8 mouse cellular contexts compared by ENCODE assay signal in the genomic region with DNA sequence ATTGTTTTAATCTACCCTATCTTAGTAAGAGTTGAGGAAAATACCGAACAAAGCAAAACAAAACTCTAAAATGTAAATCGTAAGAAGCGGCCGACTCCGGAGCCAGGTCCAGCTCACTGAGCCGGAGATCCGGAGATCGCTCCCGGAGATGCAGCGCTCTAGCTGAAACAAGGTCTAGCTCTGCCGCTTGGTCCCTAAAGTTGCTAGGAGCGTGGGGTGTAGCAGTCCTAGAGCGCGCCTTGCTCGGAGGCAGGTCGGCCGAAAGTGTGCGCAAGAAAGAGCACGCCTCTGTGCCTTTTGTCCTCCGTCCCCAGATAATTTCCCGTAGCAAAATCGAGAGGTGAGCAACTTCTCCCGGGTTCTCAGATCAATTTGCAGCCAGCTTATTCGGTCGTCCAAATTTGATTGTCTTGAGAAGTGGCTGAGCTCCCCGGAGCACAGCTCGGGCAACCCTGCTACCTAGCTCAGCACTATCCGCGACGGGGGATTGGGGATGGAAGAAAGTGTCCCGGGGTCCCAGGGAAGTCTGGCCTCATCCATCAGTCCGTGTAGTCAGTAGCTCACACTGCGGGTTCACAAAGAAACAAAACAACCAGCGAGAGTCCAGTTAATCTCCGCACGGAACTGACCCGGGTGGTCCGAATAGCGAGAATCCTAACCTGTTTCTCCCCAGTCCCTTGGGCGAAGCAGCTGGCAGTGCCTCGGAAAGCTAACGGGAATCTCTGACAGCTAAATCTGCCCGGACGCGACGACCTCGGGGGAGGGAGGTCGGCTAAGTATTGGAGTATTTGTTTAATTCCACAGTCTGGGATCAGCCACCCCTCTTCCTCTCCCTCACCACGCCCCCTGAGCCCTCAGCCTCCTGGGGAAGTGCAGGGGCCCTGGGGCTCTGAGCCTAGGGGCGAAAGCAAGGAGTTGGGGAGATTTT. TPM values are rescaled to one million over a fixed set of nuclear protein-coding genes. Genes with fewer than 3 reads are reported as not detected.
DNase-seq lines count a peak whose midpoint lies in the region; ATAC-seq and TF ChIP-seq lines count a peak whose summit lies in the region.

No protein-coding gene starts in this region.

- no peak for DNase-seq in kidney, adult 11 months
- peak; percentile 66 for DNase-seq in embryo, embryonic 11 days
- DNase-seq in hindbrain, postnatal 0 days (ENCODE audit: low spot score): no peak
- no peak for DNase-seq in frontal cortex, postnatal 14 days (ENCODE audit: low spot score in 2 of 2)
- DNase-seq in adrenal gland, postnatal 10 days: no peak
- DNase-seq in T-cell, adult 2 months (ENCODE audit: low spot score): no peak

- H3K9me3 ChIP-seq in kidney, embryonic 15.5 days (replicated peaks): no peaks in the 10 kb centered on the region
- H3K9me3 ChIP-seq in hindbrain, postnatal 0 days (ENCODE audit: low read length): no peaks in the 10 kb centered on the region
- no peaks in the 10 kb centered on the region for H3K9me3 ChIP-seq in neural tube, embryonic 12.5 days

- H3K27ac ChIP-seq in kidney, embryonic 15.5 days: no peak overlapping the region
- no peak overlapping the region for H3K27ac ChIP-seq in hindbrain, postnatal 0 days
- no peak overlapping the region for H3K27ac ChIP-seq in neural tube, embryonic 12.5 days

- peaks cover 14% of the 10 kb centered on the region for H3K4me1 ChIP-seq in kidney, embryonic 15.5 days
- no peaks in the 10 kb centered on the region for H3K4me1 ChIP-seq in hindbrain, postnatal 0 days (ENCODE audit: insufficient read depth, low read length)
- H3K4me1 ChIP-seq in neural tube, embryonic 12.5 days: no peaks in the 10 kb centered on the region

- no peaks in the 10 kb centered on the region for H3K36me3 ChIP-seq in kidney, embryonic 15.5 days
- no peaks in the 10 kb centered on the region for H3K36me3 ChIP-seq in hindbrain, postnatal 0 days (ENCODE audit: insufficient read depth, low read length)
- H3K36me3 ChIP-seq in neural tube, embryonic 12.5 days: no peaks in the 10 kb centered on the region

- H3K4me3 ChIP-seq in kidney, embryonic 15.5 days (replicated peaks): peak overlapping the region; percentile 27
- no peak overlapping the region for H3K4me3 ChIP-seq in hindbrain, postnatal 0 days (ENCODE audit: low read length)
- no peak overlapping the region for H3K4me3 ChIP-seq in neural tube, embryonic 12.5 days

- H3K27me3 ChIP-seq in kidney, embryonic 15.5 days: peaks cover 98% of the 10 kb centered on the region
- peaks cover 91% of the 10 kb centered on the region for H3K27me3 ChIP-seq in hindbrain, postnatal 0 days (ENCODE audit: insufficient read depth, low read length)
- H3K27me3 ChIP-seq in neural tube, embryonic 12.5 days (replicated peaks): peaks cover 96% of the 10 kb centered on the region

- no peak overlapping the region for H3K9ac ChIP-seq in kidney, embryonic 15.5 days
- no peak overlapping the region for H3K9ac ChIP-seq in hindbrain, postnatal 0 days (replicated peaks; ENCODE audit: low read length)
- no peak overlapping the region for H3K9ac ChIP-seq in neural tube, embryonic 12.5 days

- under 1% methylated on average over 50 of the region's 50 CpGs for WGBS in kidney, embryonic 15.5 days
- under 1% methylated on average over 50 of the region's 50 CpGs for WGBS in hindbrain, postnatal 0 days
- under 1% methylated on average over 50 of the region's 50 CpGs for WGBS in neural tube, embryonic 12.5 days

- ATAC-seq in kidney, embryonic 15.5 days (replicated peaks; ENCODE audit: low FRiP score): 0 out of 2 replicates have a peak, but pooled peaks have one; percentile 57
- ATAC-seq in hindbrain, postnatal 0 days: no peak
- ATAC-seq in neural tube, embryonic 12.5 days (ENCODE audit: low FRiP score, low read depth): no peak

- TF ChIP-seq CTCF in hindbrain, postnatal 0 days (IDR thresholded peaks at IDR 0.05; ENCODE audit: low read depth): no peak

- H3K4me2 ChIP-seq in kidney, embryonic 15.5 days: peak overlapping the region; percentile 52
- peak overlapping the region; percentile 18; the same call in 1 of the 2 replicates for H3K4me2 ChIP-seq in hindbrain, postnatal 0 days (ENCODE audit: low read depth, low read length)
- peak overlapping the region; percentile 7; the same call in 1 of the 2 replicates for H3K4me2 ChIP-seq in neural tube, embryonic 12.5 days (replicated peaks)

RNA-seq across cellular contexts. Expression of a gene that starts 0.9 kb away (rescaled TPM):
- polyA plus RNA-seq in kidney, embryonic 15.5 days (2015; fragmentation: Nextera tagmentation; extraction: Ambion mirVana): 0.36 and 0.64 TPM in 2 replicates
- total RNA-seq in hindbrain, postnatal 0 days (2014; rRNA removed): 2.9 and 4.3 TPM in 2 replicates
- polyA plus RNA-seq in hindbrain, postnatal 0 days (2015; fragmentation: Nextera tagmentation; extraction: Ambion mirVana): 0.64 TPM in 2 replicates
- polyA plus RNA-seq in neural tube, embryonic 12.5 days (2016; fragmentation: Nextera tagmentation; extraction: Ambion mirVana): 1.6 and 2.7 TPM in 2 replicates
- total RNA-seq in adrenal gland, postnatal 10 days (2021): 10 to 100 TPM in 1 of 2 experiments, 1 to 10 TPM in 1; 1.8 to 10.8 TPM
